Mouse (Mus musculus) CH12.LX (cell line): ENCODE measurements around the gene Atp9a.

Experiments
- BHLHE40 ChIP-seq: IDR thresholded peaks from 2 replicates; pipeline ENCODE4 v1.6.1; 2011; ENCODE audit warnings: mild to moderate bottlenecking, low read depth, low read length, improper control_type of control experiment
- CTCF ChIP-seq, 2 experiments: IDR thresholded peaks in 1 of 2; conservative IDR thresholded peaks in 1 of 2; 2 replicates each; pipeline ENCODE4 v1.5.1; 2011 to 2012; ENCODE audit warnings: low read depth in 2 of 2, low read length in 2 of 2, improper control_type of control experiment in 1 of 2, inconsistent platforms in 1 of 2, mild to moderate bottlenecking in 1 of 2, moderate library complexity in 1 of 2
- ELF1 ChIP-seq: IDR thresholded peaks from 2 replicates; pipeline ENCODE4 v1.6.1; 2014; ENCODE audit warnings: low read depth, mild to moderate bottlenecking, inconsistent platforms, low read length, improper control_type of control experiment
- EP300 ChIP-seq: IDR thresholded peaks from 2 replicates; pipeline ENCODE4 v1.6.1; 2011; ENCODE audit warnings: low read length, improper control_type of control experiment
- JUND ChIP-seq: conservative IDR thresholded peaks from 2 replicates; pipeline ENCODE4 v1.6.1; 2011; ENCODE audit warnings: low read depth, low read length, improper control_type of control experiment
- MEF2A ChIP-seq: IDR thresholded peaks from 2 replicates; pipeline ENCODE4 v1.6.1; 2014; ENCODE audit warnings: low read depth, mild to moderate bottlenecking, inconsistent platforms, low read length, improper control_type of control experiment, borderline replicate concordance
- NELFE ChIP-seq: IDR thresholded peaks from 2 replicates; pipeline ENCODE4 v1.6.1; 2011; ENCODE audit warnings: low read depth, low read length, improper control_type of control experiment
- RAD21 ChIP-seq: IDR thresholded peaks from 2 replicates; pipeline ENCODE4 v1.6.1; 2011; ENCODE audit warnings: low read depth, mild to moderate bottlenecking, low read length, improper control_type of control experiment, moderate library complexity
- USF2 ChIP-seq: conservative IDR thresholded peaks from 2 replicates; pipeline ENCODE4 v1.6.1; 2011; ENCODE audit warnings: low read depth, low read length, improper control_type of control experiment
- ZNF384 ChIP-seq: IDR thresholded peaks from 2 replicates; pipeline ENCODE4 v1.6.1; 2012; ENCODE audit warnings: low read depth, low read length, improper control_type of control experiment, inconsistent platforms

- TF ChIP-seq NELFE (no peak), ELF1 (no peak), MEF2A (no peak), BHLHE40 (no peak), CTCF (conservative IDR thresholded peaks at IDR 0.05 in 1 of 2, IDR thresholded peaks at IDR 0.05 in 1 of 2; ENCODE audit: low read depth in 2 of 2, low read length in 2 of 2) (no peak), RAD21 (no peak), JUND (no peak), USF2 (no peak), EP300 (no peak), ZNF384 (no peak)
Observed at GRCm38 (mm10) chr2:168608125-168608564, 134.1 kb downstream of the Atp9a start.
